Mouse (Mus musculus) kidney, adult 2 months (tissue): ENCODE results near the gene Elp5.

Experiments
- CTCF ChIP-seq: fragments of 200-500 bp; conservative IDR thresholded peaks from 2 replicates; pipeline ENCODE4 v1.5.1; 2011; ENCODE audit warnings: low read depth, mild to moderate bottlenecking, control low read depth, low read length, moderate library complexity, mixed read lengths; ENCODE audit not compliant: insufficient read depth, insufficient read length
- POLR2A ChIP-seq: fragments of 200-500 bp; IDR thresholded peaks from one replicate; pipeline ENCODE4 v1.6.1; 2011; ENCODE audit warnings: low read depth, low read length, control low read depth

DNA sequence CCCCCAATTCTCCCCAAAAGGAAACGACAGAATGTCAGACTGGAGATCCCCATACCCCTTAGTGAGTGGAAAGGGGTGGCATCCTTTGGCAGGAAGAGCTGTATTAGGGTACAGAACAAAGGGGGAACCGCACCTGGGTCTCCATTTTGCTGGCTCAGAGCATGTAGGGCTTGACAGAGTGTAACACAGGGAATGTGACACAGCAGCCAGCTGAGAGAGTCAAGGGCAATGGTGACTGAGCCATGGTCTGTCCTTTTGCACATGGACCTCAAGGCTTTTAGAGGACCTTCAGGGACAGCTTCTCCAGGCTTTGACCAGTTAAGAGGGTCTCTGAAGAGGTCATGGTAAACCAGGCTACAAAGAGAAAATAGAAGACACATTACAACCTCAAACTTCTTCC, 7.4 kb downstream of the Elp5 start:
- TF ChIP-seq CTCF (no peak), POLR2A (no peak)
